Mouse (Mus musculus) heart, postnatal 0 days (tissue): ENCODE measurements around the gene Heatr5a.

Experiments used
- CTCF ChIP-seq: IDR thresholded peaks from 2 replicates; pipeline ENCODE4 v1.5.1; 2016; ENCODE audit warnings: antibody characterized with exemption, control low read depth, low read depth
- EP300 ChIP-seq: IDR thresholded peaks from 2 replicates; pipeline ENCODE4 v1.6.1; 2016; ENCODE audit warnings: antibody characterized with exemption, low read depth

- no peak for TF ChIP-seq EP300
- TF ChIP-seq CTCF, result no peak
These were observed 24.8 kb upstream of the Heatr5a start for GRCm38 (mm10) chr12:51995738-51996536.
